Mouse (Mus musculus) hindbrain, postnatal 0 days (tissue): ENCODE results near the gene Spata2. TPM values are rescaled to one million over a fixed set of nuclear protein-coding genes. Genes with fewer than 3 reads are reported as not detected.

Experiments
- ATAC-seq: fragments of 200-750 bp; cut with Nextera tagmentation; 2 replicates; pipeline ENCODE4 v1.8.0; 2017; ENCODE audit warnings: mild to moderate bottlenecking, moderate TSS enrichment, moderate library complexity
- DNase-seq: peaks from one replicate; pipeline ENCODE4 v3.0.0-alpha.2; 2015; ENCODE audit warnings: low spot score
- H3K27ac ChIP-seq: fragments of 300-500 bp; sonication (generic); 2 replicates; pipeline ENCODE4 v1.5.1; 2014; ENCODE audit warnings: mild to moderate bottlenecking
- H3K27me3 ChIP-seq: fragments of 300-500 bp; sonication (generic); 2 replicates; pipeline ENCODE4 v1.6.1; 2014; ENCODE audit warnings: low read length, mixed read lengths; ENCODE audit not compliant: insufficient read depth
- H3K36me3 ChIP-seq: fragments of 300-500 bp; sonication (generic); 2 replicates; pipeline ENCODE4 v1.6.1; 2014; ENCODE audit warnings: low read length, mixed read lengths; ENCODE audit not compliant: insufficient read depth
- H3K4me1 ChIP-seq: fragments of 300-500 bp; sonication (generic); 2 replicates; pipeline ENCODE4 v1.6.1; 2014; ENCODE audit warnings: antibody characterized with exemption, low read length, mixed read lengths; ENCODE audit not compliant: insufficient read depth
- H3K4me2 ChIP-seq: fragments of 300-500 bp; sonication (generic); 2 replicates; pipeline ENCODE4 v1.6.1; 2014; ENCODE audit warnings: low read depth, mild to moderate bottlenecking, low read length, moderate library complexity, mixed read lengths
- H3K4me3 ChIP-seq: fragments of 300-500 bp; sonication (generic); 2 replicates; pipeline ENCODE4 v1.5.1; 2014; ENCODE audit warnings: low read length
- H3K9ac ChIP-seq: fragments of 300-500 bp; sonication (generic); replicated peaks from 2 replicates; pipeline ENCODE4 v1.6.1; 2014; ENCODE audit warnings: mild to moderate bottlenecking, low read length, moderate library complexity, mixed read lengths
- H3K9me3 ChIP-seq: fragments of 300-500 bp; sonication (generic); 2 replicates; pipeline ENCODE4 v1.6.1; 2016; ENCODE audit warnings: low read length, mixed read lengths
- CTCF ChIP-seq: IDR thresholded peaks from 2 replicates; pipeline ENCODE4 v1.5.1; 2016; ENCODE audit warnings: antibody characterized with exemption, control low read depth, low read depth
- WGBS: fragments of 180-500 bp; shearing (Covaris S2); extraction: QIAGEN DNeasy Blood & Tissue Kit; methylation state at CpG from one replicate; pipeline ENCODE4 v1.1.7; 2014; 5-methylcytosine and 5-hydroxymethylcytosine counted together
- polyA plus RNA-seq: library from polyadenylated mRNA; unstranded; fragments of >200 nt; fragmentation: Nextera tagmentation; extraction: Ambion mirVana; gene quantifications from 2 replicates; pipeline ENCODE4 v1.2.1, GENCODE M21; 2015
- total RNA-seq: library from RNA; depleted of rRNA; stranded (reverse); fragments of >200 nt; gene quantifications from 2 replicates; pipeline ENCODE4 v1.2.3, GENCODE M21; 2014

Gene Spata2
- total and polyA plus RNA-seq, 2 experiments from 2014 or later: 29.4 to 41.3 TPM

DNA sequence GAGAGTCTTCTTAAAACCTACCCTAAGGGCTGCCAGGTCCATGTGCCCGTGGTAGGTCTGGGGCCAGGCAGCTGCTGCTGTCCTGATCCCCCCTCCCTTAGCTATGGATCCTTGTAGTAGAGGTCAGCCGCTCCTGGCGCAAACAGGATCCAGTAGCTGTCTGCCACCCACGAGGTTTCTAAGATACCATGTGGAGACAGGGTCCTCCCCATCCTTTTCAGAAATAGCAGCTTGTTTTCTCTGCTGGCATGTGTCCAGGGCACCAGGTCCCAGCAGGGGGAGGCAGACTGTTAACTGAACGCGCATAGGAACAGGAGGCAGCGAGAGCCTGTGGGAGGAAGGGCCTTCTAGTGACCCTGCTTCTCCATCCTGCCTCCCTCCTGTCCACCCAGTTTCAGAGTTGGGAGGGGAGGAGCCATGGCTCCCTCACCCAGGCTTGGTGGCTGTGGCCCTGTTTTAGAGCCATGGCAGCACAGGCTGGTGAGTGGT lies 16.4 kb downstream of the Spata2 start:
- Histone ChIP-seq H3K9ac (peak overlapping the region; percentile 44), H3K27ac (peak overlapping the region; percentile 88), H3K27me3 (no peaks in the 10 kb centered on the region), H3K4me2 (0 out of 2 replicates have a peak overlapping the region, but pooled peaks have one; percentile 7), H3K9me3 (no peaks in the 10 kb centered on the region), H3K36me3 (peaks cover 20% of the 10 kb centered on the region), H3K4me3 (no peak overlapping the region), H3K4me1 (peaks cover 23% of the 10 kb centered on the region)
- peak; percentile 92 for ATAC-seq
- DNase-seq: peak; percentile 92
- peak; percentile 71 for TF ChIP-seq CTCF
- 3% methylated on average over 7 of the region's 7 CpGs for WGBS

DNA sequence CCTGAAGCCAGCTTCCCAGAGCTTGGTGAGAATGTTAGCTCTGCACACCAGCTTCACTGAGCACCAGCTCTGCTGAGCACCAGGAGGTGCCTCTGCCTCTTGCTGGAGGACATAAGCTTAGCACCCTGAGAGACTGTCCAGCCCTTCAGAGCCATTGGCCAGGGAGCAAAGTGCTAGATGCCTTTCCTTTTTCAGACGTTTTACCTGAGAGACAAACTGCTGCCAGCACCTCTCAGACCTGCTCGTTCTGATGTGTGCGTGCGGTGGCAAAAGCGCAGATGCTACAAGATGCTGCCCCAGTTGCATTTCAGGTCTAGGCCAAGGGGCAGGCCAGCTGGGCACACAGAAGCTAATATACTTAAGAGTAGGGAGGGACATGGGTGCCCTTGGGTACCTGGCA lies 17.1 kb downstream of the Spata2 start:
- Histone ChIP-seq H3K9me3 (no peaks in the 10 kb centered on the region), H3K36me3 (peaks cover 22% of the 10 kb centered on the region), H3K9ac (peak overlapping the region; percentile 44; the same call in 1 of the 2 replicates), H3K27me3 (no peaks in the 10 kb centered on the region), H3K4me2 (no peak overlapping the region), H3K4me3 (no peak overlapping the region), H3K27ac (peak overlapping the region; percentile 88), H3K4me1 (peaks cover 23% of the 10 kb centered on the region)
- TF ChIP-seq CTCF: no peak
- ATAC-seq: no peak
- WGBS: 54% methylated on average over 5 of the region's 5 CpGs
- peak; percentile 9 for DNase-seq

DNA sequence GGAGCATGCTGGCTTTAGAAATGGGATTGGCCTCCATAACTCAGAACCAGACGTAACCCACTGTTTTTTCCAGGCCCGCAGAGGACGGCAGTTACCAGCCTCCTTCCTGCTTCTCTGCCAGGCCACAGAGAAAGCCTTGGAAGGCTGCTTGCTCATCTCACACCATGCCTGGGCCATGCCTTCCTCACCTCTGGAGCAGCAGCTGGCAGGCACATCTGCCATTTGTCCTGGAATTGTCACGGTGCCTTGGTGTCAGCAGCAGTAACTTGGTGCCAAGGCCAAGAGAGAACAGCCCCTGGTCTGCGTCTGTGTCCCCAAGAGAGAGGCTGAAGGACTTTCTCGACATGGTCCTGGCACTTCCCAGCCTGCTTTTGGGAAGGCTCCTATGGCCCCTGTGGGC lies 18.5 kb downstream of the Spata2 start:
- ATAC-seq (no peak), DNase-seq (no peak)
- peaks cover 30% of the 10 kb centered on the region for H3K36me3 ChIP-seq
- peaks cover 23% of the 10 kb centered on the region for H3K4me1 ChIP-seq
- H3K4me2 ChIP-seq: no peak overlapping the region
- TF ChIP-seq CTCF: no peak
- no peak overlapping the region for H3K27ac ChIP-seq
- 87% methylated on average over 6 of the region's 6 CpGs for WGBS
- no peaks in the 10 kb centered on the region for H3K9me3 ChIP-seq
- H3K4me3 ChIP-seq: no peak overlapping the region
- no peak overlapping the region for H3K9ac ChIP-seq
- H3K27me3 ChIP-seq: no peaks in the 10 kb centered on the region

DNA sequence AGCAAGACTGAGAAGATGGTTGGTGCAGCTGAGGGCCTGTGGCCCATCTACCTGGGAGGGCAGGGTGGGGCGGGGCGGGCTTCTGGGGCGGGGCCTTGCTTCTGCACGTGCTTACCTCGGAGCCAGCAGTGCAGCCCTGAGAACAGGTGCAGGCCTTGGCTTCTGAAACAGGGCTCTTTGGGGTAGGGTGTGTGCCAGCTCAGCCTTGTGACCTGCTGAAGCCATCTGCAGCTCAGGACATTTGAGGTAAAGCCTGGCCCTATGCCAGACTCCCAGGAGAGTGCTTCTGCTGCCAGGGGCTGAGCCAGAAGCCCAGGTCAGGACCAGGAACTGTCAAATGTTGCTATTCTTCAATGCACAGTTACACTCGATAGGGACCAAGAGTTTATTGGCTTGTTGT lies 21.1 kb downstream of the Spata2 start:
- Histone ChIP-seq H3K9me3 (no peaks in the 10 kb centered on the region), H3K4me2 (no peak overlapping the region), H3K4me3 (no peak overlapping the region), H3K9ac (no peak overlapping the region), H3K27ac (no peak overlapping the region), H3K36me3 (peaks cover 31% of the 10 kb centered on the region), H3K4me1 (peaks cover 14% of the 10 kb centered on the region), H3K27me3 (no peaks in the 10 kb centered on the region)
- peak; percentile 34 for DNase-seq
- TF ChIP-seq CTCF: no peak
- 74% methylated on average over 6 of the region's 6 CpGs for WGBS
- no peak for ATAC-seq

DNA sequence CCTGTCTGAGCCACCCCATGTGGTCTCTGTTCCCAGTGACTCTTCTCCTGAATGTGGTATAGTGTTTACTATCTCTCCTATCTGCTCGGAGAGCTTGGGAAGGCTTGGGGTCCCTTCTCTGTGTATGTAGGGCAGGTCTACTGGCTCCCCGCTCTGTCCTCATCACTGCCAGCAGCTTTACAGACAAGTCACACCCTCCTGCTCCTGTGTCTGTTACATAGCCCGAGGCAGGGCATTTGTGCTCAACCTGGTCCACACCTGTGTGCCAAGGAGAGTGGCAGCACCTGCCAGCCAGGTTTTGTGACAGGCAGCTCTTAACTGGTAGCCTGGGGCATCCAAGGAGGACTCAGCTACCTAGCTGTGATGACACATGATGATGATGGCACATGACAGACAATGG lies 22.1 kb downstream of the Spata2 start:
- ATAC-seq (no peak), DNase-seq (no peak)
- H3K4me1 ChIP-seq: peaks cover 4% of the 10 kb centered on the region; the same call in 1 of the 2 replicates
- TF ChIP-seq CTCF: no peak
- H3K9ac ChIP-seq: no peak overlapping the region
- H3K4me3 ChIP-seq: no peak overlapping the region
- no peak overlapping the region for H3K4me2 ChIP-seq
- no peaks in the 10 kb centered on the region for H3K27me3 ChIP-seq
- H3K27ac ChIP-seq: no peak overlapping the region
- H3K9me3 ChIP-seq: no peaks in the 10 kb centered on the region
- H3K36me3 ChIP-seq: peaks cover 40% of the 10 kb centered on the region
- 85% methylated on average over 3 of the region's 3 CpGs for WGBS

DNA sequence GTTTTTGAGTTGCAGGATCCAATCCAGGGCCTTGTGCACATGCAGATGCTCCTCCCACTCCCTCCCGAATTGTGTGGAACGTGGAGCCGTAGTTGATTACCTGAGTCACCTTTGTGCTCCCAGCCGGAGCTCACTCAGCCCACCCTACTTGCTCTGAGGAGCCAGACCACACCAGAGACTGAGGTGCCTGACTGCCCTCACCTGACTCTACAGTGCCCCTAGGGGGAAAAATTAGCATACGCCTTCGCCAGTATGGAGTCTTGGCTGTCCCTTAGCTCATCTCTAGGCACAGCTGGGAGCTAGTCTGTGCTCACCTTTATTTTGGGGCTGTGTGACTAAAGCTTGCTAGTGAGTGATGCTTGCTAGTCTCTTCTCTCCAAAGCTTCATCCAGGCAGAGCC lies 24.2 kb downstream of the Spata2 start:
- ATAC-seq (no peak), DNase-seq (no peak)
- Histone ChIP-seq H3K9ac (no peak overlapping the region), H3K27ac (no peak overlapping the region), H3K4me2 (no peak overlapping the region), H3K27me3 (no peaks in the 10 kb centered on the region), H3K4me3 (no peak overlapping the region), H3K4me1 (no peaks in the 10 kb centered on the region), H3K9me3 (no peaks in the 10 kb centered on the region), H3K36me3 (peaks cover 39% of the 10 kb centered on the region; the same call in 1 of the 2 replicates)
- 84% methylated on average over 6 of the region's 6 CpGs for WGBS
- peak; percentile 21; the same call in 1 of the 2 replicates for TF ChIP-seq CTCF

DNA sequence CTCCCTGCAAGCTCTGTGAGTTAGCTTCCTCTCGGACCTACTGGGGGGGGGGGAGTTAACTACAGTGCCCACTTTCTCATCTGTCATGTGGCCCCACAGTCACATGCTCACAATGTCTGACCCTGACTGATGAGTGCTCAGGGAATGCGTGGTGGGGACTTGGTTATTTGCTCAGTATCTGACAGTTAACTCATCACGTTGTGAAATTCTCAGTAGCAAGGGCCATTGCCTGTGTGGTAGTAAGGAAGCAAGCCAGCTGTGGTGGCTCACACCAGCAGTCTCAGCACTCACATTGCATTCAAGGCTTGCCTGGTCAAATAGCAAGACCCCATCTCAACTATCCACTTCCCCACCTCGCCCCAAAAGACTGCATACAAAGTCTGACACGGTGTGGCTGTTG lies 25.5 kb downstream of the Spata2 start:
- Histone ChIP-seq H3K36me3 (peaks cover 39% of the 10 kb centered on the region; the same call in 1 of the 2 replicates), H3K9me3 (no peaks in the 10 kb centered on the region), H3K4me2 (no peak overlapping the region), H3K27ac (no peak overlapping the region), H3K9ac (no peak overlapping the region), H3K4me3 (no peak overlapping the region), H3K4me1 (no peaks in the 10 kb centered on the region), H3K27me3 (no peaks in the 10 kb centered on the region)
- no peak for TF ChIP-seq CTCF
- 83% methylated on average over 5 of the region's 5 CpGs for WGBS
- ATAC-seq: no peak
- DNase-seq: no peak
